Mouse (Mus musculus): ENCODE measurements around the gene Rnf144b.

DNA sequence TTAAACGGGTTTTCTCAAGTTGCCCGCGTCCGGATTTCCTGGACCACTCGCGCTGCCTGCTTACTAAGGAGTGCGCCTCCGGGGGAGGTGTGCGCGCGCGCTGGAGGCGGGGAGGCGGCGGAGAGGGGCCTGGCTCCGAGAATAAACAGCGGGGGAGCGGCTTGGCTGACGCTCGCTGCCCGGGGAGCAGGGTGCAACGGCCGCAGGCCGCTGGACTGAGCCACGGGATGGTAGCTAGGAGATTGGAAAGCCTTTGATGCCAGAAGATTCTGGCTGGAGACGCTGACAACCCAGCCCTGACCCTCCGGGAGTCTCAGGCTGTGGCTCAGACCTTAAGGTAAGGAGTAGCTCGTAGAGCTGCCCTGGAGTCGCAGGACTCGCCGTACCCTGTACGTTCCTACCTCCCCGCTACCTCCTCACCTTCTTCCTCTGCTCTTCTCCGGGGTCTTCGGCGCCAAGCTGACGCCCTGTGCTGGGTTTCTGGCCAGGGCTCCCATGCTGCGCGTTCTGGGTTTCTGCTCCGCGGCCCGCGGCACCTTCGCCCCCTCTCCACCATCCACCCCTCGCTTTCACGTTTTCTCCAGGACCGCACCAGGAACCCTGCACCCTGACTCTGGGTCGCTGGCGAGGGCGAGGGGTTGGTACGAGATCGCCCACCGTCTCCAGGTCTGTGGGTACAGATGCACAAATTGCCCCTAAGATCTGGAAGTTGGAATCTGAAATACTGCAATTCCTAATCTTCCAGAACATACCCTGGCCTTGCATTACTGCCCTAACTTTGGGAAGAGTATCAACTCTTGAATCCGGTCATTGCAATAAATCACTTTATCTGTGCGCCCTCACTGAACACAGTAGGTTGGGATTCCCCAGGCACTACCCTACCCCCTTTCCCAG is at the start of gene Rnf144b:
- TF ChIP-seq MAX (IDR thresholded peaks at IDR 0.05; ENCODE audit: low read depth): no peak
- TF ChIP-seq USF1 (IDR thresholded peaks at IDR 0.05; ENCODE audit: low read depth): no peak
- TF ChIP-seq POLR2A (IDR thresholded peaks at IDR 0.05; ENCODE audit: insufficient read length, low read depth): no peak
- no peak for TF ChIP-seq TCF12 (IDR thresholded peaks at IDR 0.05; ENCODE audit: insufficient read depth, poor library complexity, severe bottlenecking)
